Mouse (Mus musculus) c-Kit-positive CD71-positive TER-119-negative erythroid progenitor cells, embryonic 14.5 days (primary cell): ENCODE results near the gene Pla2g5.
A peak's percentile ranks its signal among the peaks of the same experiment; 100 is the strongest.
"Not testable (repeated sequence)": the region's sequence is repeated elsewhere in the genome, so short reads cannot be mapped to it uniquely, and the experiment has no call there.

ENCODE experiments used
- DNase-seq: peaks from one replicate; pipeline ENCODE4 v3.0.0-alpha.2; 2013; ENCODE audit warnings: low read depth

Pla2g5 gene

DNA sequence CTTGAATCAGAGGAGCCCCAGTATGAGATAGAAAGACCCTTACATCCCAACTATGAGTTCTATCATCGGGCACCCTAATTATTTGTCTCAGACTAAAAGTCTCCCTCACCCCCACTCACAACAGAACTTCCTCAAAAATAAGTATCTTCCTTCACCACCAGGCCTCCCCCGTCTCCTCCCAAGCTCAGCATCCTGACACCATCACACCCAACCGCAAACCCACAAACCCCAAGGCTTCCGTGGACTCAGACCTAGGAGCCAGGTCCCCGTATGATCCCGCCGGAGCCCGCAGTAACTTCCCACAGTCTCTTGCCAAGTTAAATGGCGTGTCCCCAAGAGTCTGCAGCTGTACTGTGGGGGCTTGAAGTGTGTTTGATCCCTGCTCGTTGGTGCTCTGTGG is 5.7 kb downstream of the Pla2g5 start:
- no peak for DNase-seq

DNA sequence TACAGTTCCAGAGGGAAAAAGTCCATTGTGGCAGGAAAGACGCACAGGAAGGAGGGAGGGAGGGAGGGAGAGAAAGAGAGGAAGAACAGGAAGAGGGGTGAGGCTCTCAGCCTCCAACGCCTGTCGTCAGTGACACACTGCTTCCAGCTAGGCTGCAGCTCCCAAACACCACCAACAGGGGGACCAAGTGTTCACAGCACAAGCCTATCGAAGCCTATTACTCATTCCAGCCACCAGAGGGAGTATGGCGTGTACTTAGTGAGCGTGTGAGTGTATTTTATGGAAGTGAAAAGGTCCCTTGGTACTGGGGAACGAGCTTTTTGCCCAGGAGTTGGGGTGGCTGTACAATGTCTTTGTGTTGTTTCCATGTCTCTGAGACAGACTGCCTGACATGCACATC is 6.8 kb downstream of the Pla2g5 start:
- peak; percentile 63 for DNase-seq

DNA sequence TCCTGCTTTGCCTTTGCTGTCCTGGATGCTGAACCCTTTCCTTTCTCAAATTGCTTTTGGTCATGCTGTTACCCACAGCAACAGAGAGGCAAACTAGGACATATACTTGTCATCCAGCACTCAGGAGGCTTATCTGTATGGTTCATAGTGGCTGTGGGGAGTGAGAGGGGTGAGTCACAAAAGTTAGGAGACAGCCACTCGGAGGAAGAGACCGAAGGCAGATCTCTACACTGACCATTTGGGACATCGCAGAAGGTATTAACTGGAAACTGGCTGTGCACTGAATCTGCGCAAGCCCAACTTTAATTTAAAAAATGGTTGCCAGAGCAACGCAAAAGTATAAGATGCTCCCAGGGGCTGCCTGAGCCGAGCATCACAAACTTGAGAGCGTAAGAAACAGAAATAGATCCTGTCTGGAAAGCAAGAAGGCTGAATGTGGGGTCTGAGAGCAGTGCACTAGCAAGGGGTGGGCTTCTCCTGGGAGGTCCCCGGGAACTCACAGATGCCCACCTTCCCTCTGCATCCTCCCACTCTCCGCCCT is 8.1 kb downstream of the Pla2g5 start:
- DNase-seq = no peak

DNA sequence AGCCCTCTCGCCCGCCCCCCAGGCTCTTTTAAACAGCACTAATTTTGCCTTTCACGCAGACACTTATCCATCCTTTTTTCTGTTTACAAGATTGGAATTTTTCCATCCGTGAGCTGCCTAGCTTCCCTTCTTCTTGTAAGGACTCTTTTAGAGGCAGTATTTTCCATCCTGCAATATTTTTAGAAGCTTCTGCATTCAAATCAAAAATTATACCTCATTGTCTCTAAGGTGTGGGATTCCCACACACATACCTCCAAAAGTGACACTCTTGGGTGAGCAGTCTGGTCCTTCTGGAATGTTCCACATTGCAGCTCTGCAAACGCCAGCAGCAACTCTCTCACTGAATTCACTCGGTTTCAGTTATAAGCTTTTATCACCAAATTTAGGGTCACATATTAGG is 10.3 kb downstream of the Pla2g5 start:
- no peak for DNase-seq

DNA sequence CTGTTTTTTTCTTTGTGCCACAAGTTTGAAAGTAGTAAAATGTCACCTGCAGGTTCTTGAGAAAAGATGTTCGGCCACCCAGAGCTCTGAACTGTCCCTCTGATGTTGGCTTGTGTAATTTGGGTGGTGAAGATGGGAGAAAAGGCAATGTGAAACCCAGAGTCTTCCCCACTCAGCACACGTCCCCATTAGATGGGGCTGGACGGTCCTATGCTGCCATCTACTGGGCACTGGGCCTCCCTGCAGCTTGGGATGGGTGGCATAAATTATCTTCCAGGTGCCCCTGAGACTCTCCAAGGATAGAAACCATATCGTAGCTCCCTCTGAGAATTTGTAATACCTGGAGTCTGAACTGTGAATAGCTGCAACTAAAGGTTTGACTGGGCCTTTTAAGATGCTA is 11.8 kb downstream of the Pla2g5 start:
- peak; percentile 14 for DNase-seq

DNA sequence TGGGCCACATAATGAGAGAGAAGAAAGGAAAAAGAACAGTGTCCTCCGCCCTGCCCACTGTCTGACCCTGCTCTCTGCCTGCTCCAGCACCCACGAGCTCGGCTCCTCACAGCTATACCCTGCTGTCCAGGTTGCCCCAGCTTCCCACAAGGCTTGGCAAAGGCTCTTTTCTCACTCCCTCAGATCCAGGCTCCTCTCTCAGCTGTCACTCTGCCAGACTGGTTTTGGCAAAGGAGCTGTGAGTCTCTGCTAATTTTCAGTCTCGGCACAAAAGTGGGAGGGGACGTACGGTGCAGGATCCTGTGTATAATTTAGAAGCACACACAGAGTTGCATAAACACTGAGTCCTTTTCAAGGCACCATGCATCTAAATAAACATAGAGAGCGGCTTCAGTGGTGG is 21.9 kb downstream of the Pla2g5 start:
- DNase-seq = no peak

DNA sequence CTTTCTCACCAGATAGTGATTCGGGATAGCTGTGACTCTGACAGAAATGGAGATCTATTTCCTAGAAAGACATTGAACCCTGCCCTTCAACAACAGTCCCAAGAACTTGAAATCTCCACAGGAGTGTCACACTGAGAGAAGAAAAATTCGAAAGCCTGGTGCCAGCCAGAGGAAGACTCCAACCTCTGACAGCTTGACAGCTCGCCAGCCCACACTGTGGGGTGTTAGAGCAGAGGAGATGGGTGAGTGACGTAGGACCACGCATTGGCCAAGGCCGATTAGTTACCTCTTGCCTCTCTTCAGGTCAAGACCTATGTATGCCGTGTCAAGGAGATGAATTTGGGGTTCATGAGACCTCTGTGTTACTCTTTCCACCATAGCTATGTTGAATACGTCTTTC is 22.6 kb downstream of the Pla2g5 start:
- DNase-seq = no peak

DNA sequence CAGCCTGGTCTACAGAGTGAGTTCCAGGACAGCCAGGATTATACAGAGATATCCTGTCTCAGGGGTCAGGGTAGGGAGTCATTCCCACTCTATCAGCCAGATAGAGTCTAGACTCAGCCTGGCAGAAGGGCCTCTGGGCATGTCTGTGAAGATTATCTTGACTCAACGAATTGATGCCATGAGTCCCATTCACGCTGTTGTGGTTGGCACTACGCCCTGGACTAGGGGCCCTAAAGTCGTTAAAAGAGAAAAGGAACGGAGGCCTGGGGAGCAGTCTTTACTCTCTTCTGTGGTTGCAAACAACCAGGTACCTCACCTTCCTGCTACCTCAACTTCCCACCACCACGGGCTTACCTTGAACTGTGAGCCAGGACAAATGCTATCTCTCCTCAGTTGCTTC is 23.5 kb downstream of the Pla2g5 start:
- DNase-seq = no peak

DNA sequence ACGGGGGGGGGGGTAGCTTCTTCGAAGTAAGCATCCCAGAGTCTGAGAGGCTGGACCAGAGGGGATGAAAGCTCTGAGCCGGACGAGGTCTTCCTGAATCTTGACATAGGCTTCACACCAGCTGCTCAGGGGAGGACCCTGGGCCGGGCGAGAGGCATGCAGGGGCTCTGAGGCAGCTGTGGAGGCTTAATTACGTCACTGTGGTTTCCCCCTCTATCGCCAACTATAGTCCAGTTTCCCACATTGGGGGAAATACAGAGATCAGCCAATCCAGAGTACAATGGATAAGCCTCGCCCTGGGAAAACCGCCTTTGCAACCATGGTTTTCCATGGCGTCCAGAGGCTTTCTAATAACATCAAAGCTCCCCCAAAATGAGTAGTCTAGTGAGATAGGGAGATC is 36.1 kb downstream of the Pla2g5 start:
- DNase-seq = no peak

DNA sequence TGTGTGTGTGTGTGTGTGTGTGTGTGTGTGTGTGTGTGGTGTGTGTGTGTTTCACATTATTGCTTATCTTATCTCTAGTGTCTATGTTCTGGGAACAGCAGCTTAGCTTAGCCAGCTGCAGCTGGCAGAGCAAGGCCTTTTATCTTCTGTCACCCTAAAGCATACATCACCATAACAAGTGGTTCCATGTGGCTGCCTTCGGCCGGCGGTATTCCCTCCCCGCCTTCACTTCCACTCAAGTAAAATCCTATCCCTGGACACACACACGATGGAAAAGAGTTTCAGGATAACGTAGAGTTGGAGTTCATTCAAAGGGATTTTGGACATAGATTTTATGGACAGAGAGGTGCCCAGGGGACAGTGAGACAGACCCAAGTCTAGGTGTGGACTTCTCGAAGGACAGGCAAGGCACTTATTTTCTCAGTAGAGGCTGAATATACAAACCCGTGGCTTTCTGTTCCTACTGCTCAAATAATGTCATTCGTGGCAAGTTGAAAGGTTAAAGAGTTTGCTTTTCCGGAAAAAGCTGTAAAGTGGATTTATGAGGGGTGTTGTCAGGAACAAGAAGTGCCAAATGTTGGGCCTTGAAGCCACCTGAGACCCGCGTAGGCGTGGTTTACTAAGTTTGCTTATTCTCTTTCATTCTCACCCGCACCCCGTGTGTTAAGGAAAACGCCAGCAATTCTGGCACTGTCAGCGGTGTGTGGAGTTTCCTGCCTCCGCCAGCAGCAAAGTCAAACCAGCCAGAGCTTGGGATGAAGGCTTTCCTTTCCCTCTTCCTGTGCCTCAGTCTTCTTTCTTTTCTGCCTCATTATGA is 37.3 kb downstream of the Pla2g5 start:
- DNase-seq = no peak

DNA sequence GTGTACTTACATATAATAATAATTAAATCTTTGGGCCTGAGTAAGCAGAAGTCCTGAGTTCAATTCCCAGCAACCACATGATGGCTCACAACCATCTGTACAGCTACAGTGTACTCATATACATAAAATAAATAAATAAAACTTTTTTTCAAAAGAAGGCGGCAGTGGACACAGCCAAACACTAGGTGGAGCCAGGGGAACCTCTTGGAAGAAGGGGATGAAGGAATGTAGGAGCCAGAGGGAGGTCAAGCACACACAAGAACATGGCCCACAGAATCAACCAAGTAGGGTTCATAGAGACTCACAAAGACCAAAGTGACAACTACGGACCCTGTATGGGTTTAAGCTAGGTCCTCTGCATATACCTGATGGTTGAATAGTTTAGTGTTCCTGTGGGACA is 38.6 kb downstream of the Pla2g5 start:
- no peak for DNase-seq

DNA sequence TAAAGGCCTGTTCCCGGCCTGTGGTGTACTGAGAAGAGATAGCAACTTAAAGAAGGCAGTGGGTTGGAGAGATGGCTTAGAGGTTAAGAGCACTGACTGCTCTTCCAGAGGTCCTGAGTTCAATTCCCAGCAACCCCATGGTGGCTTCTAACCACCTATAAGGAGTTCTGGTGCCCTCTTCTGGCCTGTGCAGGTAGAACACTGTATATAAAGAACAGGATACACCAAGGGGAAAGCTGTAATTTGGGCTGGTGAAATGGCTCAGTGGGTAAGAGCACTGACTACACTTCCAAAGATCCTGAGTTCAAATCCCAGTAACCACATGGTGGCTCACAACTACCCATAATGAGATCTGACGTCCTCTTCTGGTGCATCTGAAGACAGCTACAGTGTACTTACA is 39.1 kb downstream of the Pla2g5 start:
- DNase-seq = not testable (repeated sequence)

DNA sequence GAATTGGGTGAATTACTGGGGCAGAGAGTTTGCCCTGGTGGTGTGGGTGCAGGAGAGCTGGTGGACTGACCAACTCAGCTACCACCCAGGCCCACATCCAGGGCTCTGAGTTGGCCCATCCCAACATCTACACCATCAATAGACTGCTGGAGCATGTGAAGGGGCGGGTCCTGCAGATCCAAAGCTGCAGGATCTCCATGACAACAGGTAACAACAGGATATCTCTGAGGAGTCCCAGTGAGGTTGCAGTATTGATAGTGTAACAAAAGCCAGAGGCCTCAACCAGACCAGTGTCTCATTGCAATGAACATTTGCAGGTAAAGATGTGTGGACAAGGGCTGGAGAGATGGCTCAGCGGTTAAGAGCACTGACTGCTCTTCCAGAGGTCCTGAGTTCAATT is 42.2 kb downstream of the Pla2g5 start:
- DNase-seq = no peak

DNA sequence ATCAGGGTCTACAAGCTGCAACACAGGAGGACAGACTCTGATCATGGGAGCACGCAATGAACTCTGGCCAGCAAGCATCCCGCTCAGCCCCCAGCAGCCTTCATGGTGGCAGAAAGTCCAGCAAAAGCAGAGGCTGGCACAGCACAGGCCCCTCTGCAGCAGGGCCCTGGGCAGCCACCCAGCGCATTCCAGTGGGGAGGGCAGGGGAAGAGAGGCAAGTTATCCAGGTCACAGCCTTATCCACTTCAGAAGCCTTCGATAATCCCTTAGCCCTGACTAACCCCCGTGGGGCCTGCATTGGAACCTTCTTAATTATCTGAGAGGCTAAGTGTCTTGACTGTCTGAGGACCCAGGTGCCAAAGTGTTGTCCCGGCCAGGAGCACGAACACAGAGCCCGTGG is 44.2 kb downstream of the Pla2g5 start:
- DNase-seq = no peak

DNA sequence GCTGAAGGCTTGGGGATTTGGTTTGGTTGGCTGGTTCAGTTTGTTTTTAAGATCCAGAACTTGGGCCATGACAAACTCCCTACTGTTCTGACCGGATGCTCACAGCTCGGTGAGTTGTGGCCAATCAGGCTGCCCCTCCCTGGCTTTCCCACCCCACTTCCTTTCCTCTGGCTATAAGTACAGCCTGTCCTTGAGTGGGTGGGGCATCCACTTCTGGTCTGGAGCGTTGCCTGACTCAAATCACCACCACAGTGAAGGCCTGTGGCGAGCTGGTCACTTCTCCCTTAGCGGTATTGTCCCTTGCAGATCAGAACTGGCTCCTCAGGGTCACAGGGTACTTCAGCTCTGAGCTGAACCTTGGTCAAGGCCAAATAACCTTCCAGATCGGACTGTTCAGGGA is 45.5 kb downstream of the Pla2g5 start:
- no peak for DNase-seq

DNA sequence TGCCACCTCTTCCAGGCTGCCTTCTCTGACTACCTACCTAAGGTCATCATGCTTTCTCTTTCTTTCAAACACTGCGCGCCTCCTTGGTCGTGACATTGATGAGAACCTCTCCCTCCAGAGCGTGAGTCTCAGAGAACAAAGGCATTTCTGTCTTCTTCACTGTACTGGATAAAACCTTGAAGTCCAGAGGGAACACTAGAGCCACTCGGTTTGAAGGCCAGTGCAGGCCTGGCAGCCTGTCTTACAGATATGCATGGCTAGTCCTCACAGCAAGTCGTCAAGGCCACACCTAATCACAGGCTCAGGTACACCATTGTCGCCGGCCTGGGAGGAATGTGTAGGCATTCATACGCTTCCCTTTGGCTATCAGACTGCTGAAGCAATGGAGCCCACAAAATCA is 47.1 kb downstream of the Pla2g5 start:
- DNase-seq = no peak

DNA sequence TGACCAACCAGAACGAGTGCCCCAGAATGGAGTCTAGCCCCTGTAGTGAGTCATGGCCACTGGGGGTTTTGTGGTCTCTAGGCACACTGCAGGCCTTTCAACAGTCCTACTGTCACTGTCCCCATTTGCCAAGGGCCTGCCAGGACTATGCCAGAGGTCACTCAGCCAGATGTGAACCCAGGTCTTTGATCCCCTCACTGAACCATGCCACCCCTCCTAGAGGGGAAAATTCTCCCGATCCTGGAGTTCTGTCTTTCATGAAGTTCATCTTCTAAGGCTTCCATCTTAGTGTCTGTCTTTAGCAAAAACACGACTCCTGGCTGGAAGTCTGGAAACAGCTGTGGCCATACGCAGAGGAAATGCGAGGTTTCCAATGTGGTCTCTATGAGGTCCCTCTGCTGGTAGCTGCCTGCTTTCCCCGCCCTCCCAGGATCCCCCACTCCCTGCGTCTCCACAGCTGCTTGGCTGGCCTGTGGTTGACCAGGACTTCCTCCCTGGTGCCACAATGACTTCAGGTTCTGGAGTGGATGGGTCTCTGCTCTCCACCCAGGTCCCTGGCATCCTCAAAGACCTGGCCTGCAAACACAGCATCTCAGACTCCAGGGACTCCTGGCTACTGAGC is 56.3 kb downstream of the Pla2g5 start:
- DNase-seq = no peak

DNA sequence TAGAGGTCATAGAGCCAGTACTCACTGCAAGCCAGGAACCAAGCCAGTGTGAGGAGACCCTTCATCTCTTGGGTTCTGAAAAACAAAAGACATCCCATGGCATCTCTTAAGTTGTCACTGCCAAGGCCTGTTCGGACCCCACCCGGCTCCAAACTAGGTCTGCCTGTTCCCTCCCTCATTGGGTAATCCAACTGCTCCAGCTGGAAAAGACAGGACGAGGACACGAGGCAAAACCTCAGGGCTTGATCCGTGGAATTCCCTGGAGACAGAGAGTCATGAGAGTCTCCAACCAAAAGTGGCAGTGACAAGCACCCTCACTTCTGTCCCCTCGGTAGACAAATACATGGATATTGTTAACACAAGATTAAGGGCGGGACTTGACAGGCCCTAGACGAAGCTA is 57.1 kb downstream of the Pla2g5 start:
- no peak for DNase-seq

DNA sequence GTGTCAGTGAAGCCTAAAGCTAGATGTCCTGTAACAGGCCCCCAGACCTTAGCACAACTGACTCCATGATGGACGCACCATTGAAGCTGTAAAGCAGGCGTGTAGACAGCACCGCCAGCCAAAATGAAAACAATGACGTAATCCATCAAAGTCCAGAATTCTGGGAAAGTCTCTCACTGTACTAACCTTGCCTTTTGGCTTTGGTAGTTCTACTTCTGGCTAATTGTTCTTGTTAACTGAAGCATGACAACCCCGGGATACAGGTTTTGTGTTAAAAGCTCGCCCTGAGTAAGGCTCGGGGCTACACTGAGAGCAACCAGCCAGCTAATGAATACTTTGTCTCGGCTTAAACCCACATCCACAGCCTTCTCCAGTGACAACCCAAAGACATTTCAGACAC is 58.0 kb downstream of the Pla2g5 start:
- DNase-seq = no peak

DNA sequence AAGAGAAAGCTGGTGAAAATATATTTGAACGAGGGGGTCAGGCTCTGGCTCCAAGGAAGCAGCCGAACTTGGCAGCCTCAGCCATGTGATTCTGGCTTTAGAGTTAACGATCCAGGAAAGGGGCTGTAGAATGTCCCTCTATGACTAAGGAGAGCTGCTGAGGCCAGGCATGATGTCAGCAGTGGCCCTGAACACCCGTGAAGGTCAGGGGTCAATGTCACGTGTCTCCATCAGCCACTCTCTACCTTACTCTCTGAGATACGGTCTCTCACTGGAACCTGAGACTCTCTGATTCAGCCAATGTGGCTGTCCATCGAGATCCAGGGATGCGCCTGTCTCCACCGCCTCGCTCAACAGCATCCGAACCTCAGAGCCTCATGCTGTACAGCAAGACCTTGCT is 60.4 kb downstream of the Pla2g5 start:
- DNase-seq = no peak

DNA sequence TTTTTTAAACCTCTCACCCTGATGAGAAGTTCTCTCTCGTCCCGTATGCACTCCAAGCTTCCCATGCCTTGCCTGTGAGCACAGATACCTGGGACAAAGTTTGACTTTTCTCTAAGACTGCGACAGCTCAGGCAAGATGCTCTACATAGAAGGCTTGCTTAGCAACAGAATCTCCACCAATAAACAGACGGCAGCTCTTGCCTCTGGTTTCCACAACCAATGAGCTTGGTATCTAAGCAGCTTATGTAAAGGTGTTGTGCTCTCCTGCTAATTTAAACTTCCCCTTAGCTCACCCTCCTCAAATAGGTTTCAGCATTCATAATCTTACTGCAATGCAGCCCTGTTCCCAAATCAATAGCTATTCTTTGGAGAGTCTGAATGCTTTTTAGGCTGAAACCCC is 61.7 kb downstream of the Pla2g5 start:
- DNase-seq = no peak

DNA sequence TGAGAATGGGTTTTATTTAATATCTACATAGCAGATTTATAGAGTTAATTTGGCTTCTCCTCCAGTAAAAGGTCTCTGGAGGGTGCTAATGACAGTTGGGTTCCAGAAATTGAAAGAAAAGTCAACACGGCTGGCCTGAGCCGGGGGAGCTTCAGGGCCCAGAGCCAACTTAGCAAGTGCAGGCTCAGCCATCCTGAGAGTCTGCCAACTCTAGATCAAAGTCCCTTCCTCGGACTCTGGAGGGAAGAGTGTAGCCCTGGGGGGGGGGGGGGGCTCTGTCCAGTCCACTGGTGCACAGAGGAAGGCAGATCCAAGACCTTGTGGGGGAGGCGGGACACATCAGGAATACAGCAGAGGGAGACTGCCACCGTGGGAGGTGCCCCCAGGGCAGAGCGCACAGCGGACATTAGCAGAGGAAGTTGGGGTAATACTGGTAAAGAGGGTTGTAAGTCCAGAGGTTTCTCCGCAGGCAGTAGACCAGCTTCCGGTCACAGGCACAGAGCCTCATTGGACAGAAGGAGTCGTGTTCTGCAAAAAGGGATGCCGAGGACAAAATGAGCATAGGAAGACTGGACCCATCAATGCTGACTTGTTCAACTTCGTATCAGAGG is 63.0 kb downstream of the Pla2g5 start:
- no peak for DNase-seq

DNA sequence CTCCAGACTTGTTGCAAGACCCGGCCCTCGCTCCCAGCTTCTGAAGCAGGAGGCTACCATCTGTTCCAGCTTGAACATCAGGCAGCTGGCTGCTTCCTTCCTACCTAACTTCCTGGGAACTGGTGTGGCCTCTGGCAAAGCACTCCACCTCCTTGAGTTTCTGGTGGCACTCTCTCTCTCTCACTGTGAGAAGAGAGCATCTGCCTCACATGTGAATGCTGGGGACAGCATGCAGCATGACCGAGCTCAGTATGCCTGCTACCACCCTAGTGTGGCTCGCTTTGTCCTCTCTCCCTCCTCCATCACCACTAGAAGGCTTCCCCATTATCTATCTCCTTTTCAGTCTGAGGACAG is 66.1 kb downstream of the Pla2g5 start:
- DNase-seq = no peak
